Mouse (Mus musculus) forebrain, embryonic 10.5 days (tissue): ENCODE results near the gene Kcnk5. TPM values are rescaled to one million over a fixed set of nuclear protein-coding genes. Genes with fewer than 3 reads are reported as not detected.

Experiments used
- DNase-seq: peaks from one replicate; pipeline ENCODE4 v3.0.0-alpha.2; 2017; ENCODE audit warnings: low spot score; ENCODE audit errors: extremely low spot score
- H3K27ac ChIP-seq: fragments of 300-500 bp; sonication (generic); 2 replicates; pipeline ENCODE4 v1.5.1; 2016; ENCODE audit warnings: mild to moderate bottlenecking
- H3K27me3 ChIP-seq: fragments of 300-500 bp; sonication (generic); 2 replicates; pipeline ENCODE4 v1.6.1; 2016; ENCODE audit warnings: mild to moderate bottlenecking; ENCODE audit not compliant: poor library complexity, severe bottlenecking
- H3K36me3 ChIP-seq: fragments of 300-500 bp; sonication (generic); replicated peaks from 2 replicates; pipeline ENCODE4 v1.6.1; 2016; ENCODE audit warnings: mild to moderate bottlenecking, moderate library complexity
- H3K4me1 ChIP-seq: fragments of 300-500 bp; sonication (generic); 2 replicates; pipeline ENCODE4 v1.6.1; 2016
- H3K4me3 ChIP-seq: fragments of 300-500 bp; sonication (generic); 2 replicates; pipeline ENCODE4 v1.5.1; 2016; ENCODE audit warnings: mild to moderate bottlenecking, moderate library complexity
- H3K9me3 ChIP-seq: fragments of 300-500 bp; sonication (generic); 2 replicates; pipeline ENCODE4 v1.6.1; 2016; ENCODE audit warnings: mild to moderate bottlenecking, moderate library complexity
- WGBS: fragments of 180-500 bp; shearing (Covaris S2); methylation state at CpG from one replicate; pipeline ENCODE4 v1.1.7; 2016; 5-methylcytosine and 5-hydroxymethylcytosine counted together
- polyA plus RNA-seq: library from polyadenylated mRNA; unstranded; fragments of >200 nt; fragmentation: Nextera tagmentation; extraction: Ambion mirVana; gene quantifications from 2 replicates; pipeline ENCODE4 v1.2.1, GENCODE M21; 2016

The Kcnk5 gene
- 16.1 and 16.8 TPM in 2 replicates for polyA plus RNA-seq

DNA sequence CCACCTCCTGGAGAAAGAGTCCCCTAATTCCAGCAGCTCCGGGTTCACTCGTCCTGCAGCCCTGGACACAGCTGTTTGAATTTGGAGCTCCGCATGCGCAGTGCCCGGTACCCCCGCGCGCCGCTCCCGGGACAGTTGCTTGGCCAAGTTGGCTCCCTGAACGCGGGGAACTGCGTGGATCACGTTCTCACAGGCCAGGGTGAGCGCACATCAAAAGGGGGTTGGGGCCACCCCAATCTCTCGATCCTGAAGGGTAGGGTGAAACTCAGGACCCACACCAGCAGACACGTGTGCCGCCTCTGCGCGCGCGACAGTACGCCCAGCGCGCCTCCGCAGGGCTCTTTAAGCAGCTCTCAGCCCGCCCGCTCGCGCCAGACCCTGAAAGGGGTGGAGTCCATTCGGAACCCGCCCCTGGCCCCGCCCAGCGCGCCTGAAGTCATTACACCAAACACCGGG lies at the start of gene Kcnk5:
Gene Kcnk5 (minus strand): TSS at position 344 of the 456 bp plus-strand sequence.
- no peaks in the 10 kb centered on the region for H3K9me3 ChIP-seq
- H3K36me3 ChIP-seq = peaks cover 8% of the 10 kb centered on the region; the same call in 1 of the 2 replicates
- DNase-seq = peak; percentile 92
- H3K27me3 ChIP-seq = no peaks in the 10 kb centered on the region; the same call in 1 of the 2 replicates
- peak within 1 kb of the TSS; percentile 74 for H3K4me3 ChIP-seq
- peak within 1 kb of the TSS; percentile 90 for H3K27ac ChIP-seq
- H3K4me1 ChIP-seq = peaks cover 73% of the 10 kb centered on the region
- WGBS = under 1% methylated on average over 36 of the region's 36 CpGs

DNA sequence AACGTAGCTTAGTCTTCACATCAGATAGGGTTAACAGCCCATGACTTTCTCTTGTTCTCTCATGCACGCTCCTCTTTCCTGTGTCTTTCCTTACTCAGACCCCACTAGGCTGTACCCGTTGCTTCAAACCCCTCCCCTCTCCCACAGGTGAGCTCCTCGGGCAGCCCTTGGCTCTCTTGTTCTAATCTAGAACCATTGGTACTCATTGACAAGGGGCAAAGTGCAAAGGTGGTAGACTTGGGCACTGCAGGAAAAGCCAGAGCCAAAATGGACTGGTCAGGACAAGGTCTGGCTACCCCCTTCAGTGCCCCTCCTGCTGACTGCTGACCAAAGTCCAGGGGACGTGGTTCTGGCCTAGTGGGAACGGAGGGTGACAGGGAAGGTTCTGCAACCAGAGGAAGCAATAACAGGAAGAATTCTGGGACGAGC lies 48.5 kb upstream of the Kcnk5 start:
- no peaks in the 10 kb centered on the region; the same call in 1 of the 2 replicates for H3K9me3 ChIP-seq
- H3K4me3 ChIP-seq = no peak overlapping the region
- WGBS = 88% methylated on average over 7 of the region's 7 CpGs
- DNase-seq = no peak
- peak overlapping the region; percentile 56; the same call in 1 of the 2 replicates for H3K27ac ChIP-seq
- H3K4me1 ChIP-seq = peaks cover 30% of the 10 kb centered on the region
- H3K27me3 ChIP-seq = 0 out of 2 replicates have a peak, but pooled peaks cover 3% of the 10 kb centered on the region
- H3K36me3 ChIP-seq = no peaks in the 10 kb centered on the region

DNA sequence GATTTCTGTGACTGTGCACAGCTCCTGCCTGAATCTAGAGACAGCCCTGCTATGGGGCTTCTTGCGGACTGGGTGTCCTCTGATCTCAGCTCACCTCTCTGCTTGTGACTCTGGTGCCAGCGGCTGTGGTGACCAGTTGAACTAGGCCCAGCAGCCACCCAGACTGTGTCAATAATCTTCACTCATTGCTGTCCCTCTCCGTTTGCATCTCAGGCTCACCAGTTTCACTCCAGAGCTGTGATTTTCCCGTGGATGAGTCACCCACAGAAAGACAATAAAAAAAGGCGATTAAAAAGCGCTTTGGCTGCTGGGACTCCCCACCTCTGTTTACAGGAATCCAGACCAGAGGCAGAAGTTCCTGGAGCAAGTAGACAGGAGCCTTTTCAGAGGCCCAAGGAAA lies 47.8 kb upstream of the Kcnk5 start:
- Histone ChIP-seq H3K9me3 (no peaks in the 10 kb centered on the region; the same call in 1 of the 2 replicates), H3K36me3 (no peaks in the 10 kb centered on the region), H3K27me3 (0 out of 2 replicates have a peak, but pooled peaks cover 3% of the 10 kb centered on the region), H3K4me1 (peaks cover 33% of the 10 kb centered on the region), H3K4me3 (no peak overlapping the region), H3K27ac (peak overlapping the region; percentile 56)
- no peak for DNase-seq
- 80% methylated on average over 6 of the region's 6 CpGs for WGBS

DNA sequence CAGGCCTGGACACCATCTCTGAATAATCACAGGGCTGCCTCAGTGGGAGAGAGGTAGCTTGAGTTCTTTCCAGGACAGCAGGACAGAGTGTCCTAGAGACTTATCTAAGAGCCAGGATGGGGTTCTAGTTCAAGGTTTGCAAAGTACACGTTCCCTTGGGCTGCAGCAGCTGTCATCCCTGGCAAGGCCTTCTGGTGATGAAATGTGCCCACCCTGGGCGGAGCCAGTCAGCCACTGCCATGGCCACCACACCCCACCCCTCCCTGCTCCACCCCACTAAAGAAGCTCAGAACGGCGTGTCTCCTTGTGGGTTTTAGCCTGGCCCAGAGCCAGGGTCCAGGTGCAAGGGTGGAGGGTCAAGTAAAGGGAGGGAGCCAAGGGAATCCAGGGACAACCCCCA lies 46.7 kb upstream of the Kcnk5 start:
- 89% methylated on average over 4 of the region's 4 CpGs for WGBS
- Histone ChIP-seq H3K4me3 (no peak overlapping the region), H3K36me3 (no peaks in the 10 kb centered on the region), H3K27ac (peak overlapping the region; percentile 88), H3K27me3 (peaks cover 3% of the 10 kb centered on the region; the same call in 1 of the 2 replicates), H3K4me1 (peaks cover 44% of the 10 kb centered on the region), H3K9me3 (no peaks in the 10 kb centered on the region)
- no peak for DNase-seq

DNA sequence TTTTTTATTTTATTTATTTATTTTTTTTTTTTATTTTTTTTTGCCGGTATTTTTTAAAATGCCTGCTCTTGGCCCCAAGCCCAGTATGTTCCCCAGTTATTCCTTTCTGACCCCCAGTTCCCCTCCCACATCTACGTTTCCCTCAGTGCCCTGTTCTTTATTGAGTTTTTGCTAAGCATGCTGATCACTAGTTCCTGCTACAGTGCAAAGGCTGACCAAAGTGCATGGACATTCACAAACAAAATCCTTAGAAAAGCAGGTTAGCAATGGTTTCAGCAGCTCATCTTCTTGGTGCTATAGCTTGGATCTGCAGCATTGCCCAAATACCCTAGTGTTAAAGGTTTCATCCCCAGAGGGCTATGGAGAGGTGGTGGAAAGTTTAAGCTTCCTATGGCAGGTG lies 45.4 kb upstream of the Kcnk5 start:
- H3K27me3 ChIP-seq = peaks cover 3% of the 10 kb centered on the region; the same call in 1 of the 2 replicates
- H3K36me3 ChIP-seq = no peaks in the 10 kb centered on the region
- 75% methylated on average over 2 of the region's 2 CpGs for WGBS
- no peaks in the 10 kb centered on the region for H3K9me3 ChIP-seq
- H3K27ac ChIP-seq = peak overlapping the region; percentile 88
- no peak overlapping the region for H3K4me3 ChIP-seq
- peaks cover 46% of the 10 kb centered on the region for H3K4me1 ChIP-seq
- no peak for DNase-seq

DNA sequence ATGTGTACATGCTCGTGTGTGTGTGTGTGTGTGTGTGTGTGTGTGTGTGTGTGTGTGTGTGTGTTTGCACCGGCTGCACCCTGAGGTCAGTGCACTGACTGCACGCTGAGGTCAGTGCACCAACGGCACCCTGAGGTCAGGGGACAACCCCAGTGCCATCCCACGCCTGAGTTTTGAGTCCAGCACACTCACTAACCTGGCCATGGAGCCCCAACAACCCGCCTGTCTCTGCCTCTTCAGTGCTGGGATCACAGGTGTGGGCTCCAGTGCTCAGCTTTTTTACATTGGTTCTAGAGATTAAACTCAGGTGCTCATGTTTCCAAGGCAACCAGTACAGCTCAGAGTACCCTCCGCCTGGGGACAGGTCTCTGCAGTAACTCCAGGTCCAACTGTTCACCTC lies 44.9 kb upstream of the Kcnk5 start:
- Histone ChIP-seq H3K9me3 (no peaks in the 10 kb centered on the region), H3K4me3 (no peak overlapping the region), H3K27ac (peak overlapping the region; percentile 88), H3K4me1 (peaks cover 46% of the 10 kb centered on the region), H3K27me3 (peaks cover 3% of the 10 kb centered on the region; the same call in 1 of the 2 replicates), H3K36me3 (no peaks in the 10 kb centered on the region)
- no peak for DNase-seq
- 48% methylated on average over 6 of the region's 7 CpGs for WGBS

DNA sequence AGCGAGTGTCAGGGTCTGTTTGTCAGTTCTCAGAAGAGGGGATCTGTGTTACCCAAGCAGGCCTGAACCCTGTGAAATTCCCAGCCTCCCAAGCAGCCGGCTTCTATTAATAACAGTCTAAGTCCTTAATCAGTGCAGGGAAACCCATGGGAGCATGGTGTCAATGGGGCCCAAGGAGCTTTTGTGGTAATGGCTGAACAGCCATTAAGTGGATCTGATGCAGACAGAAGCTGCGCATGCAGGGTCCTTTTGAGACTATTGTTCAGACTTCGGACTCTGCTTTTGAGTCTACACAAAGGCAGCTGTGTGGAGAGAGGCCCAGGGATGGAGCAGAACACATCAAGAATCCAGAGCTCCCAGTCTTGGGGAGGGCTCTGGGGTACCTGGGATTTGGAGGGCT lies 43.9 kb upstream of the Kcnk5 start:
- Histone ChIP-seq H3K27me3 (peaks cover 3% of the 10 kb centered on the region; the same call in 1 of the 2 replicates), H3K36me3 (no peaks in the 10 kb centered on the region), H3K4me3 (peak overlapping the region; percentile 20), H3K9me3 (no peaks in the 10 kb centered on the region), H3K27ac (peak overlapping the region; percentile 88), H3K4me1 (peaks cover 55% of the 10 kb centered on the region)
- peak; percentile 72 for DNase-seq
- 22% methylated on average over 4 of the region's 4 CpGs for WGBS

DNA sequence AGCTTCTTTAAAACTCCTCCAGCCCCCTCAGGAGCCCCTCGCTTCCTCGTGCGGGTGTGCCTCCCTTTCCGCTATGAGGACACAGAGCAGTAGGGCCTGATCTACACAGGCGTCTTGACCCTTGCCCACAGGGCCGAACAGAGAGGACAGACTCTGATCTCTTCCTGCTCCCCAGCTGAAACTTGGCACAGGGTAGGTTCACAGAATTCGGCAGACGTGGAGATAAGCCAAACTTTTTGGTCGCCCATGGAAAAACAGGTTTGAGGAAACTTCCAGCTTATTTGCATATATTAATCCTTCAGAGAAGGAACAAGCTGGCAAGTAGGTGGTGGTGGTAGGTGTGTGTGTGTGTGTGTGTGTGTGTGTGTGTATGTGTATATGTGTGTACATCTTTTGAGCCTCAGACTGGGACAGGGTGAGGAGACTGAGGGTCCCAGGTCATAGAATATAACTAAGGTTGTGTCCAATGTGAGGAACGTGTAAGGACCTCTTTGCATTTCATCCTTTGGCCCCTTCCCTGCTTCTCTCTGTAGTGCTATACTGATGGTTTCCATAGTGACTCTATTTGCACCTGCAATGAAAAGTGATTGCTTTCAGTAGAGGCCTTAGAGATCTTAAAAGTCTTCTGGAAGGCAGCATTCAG lies 43.1 kb upstream of the Kcnk5 start:
- WGBS = 68% methylated on average over 10 of the region's 10 CpGs
- no peak for DNase-seq
- H3K4me1 ChIP-seq = peaks cover 63% of the 10 kb centered on the region

DNA sequence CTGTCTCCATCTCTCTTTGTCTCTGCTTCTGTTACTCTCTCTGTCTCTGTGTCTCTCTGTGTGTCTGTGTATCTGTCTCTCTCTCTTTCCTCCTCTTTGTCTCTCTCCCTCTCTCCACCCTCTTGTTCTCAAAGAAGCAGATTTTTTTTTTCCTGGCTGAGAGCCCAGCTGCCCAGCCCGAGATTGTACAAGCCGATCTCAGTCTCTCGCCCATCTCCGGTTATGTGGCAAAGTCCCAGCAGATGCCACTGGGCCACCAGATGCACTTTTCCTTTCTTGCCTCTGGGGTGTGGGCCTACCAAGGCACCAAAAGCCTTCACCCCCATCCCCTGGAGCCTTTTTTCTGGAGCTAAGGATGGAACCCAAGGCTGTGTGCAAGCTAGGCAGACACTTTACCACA lies 42.6 kb upstream of the Kcnk5 start:
- H3K4me3 ChIP-seq = no peak overlapping the region
- peak overlapping the region; percentile 88 for H3K27ac ChIP-seq
- peaks cover 60% of the 10 kb centered on the region for H3K4me1 ChIP-seq

More for the DNA sequence above, 43.1 kb upstream of the Kcnk5 start:
- peak overlapping the region; percentile 20; the same call in 1 of the 2 replicates for H3K4me3 ChIP-seq
- H3K27me3 ChIP-seq = peaks cover 3% of the 10 kb centered on the region; the same call in 1 of the 2 replicates
- no peaks in the 10 kb centered on the region for H3K9me3 ChIP-seq
- H3K27ac ChIP-seq = peak overlapping the region; percentile 88
- H3K36me3 ChIP-seq = no peaks in the 10 kb centered on the region

DNA sequence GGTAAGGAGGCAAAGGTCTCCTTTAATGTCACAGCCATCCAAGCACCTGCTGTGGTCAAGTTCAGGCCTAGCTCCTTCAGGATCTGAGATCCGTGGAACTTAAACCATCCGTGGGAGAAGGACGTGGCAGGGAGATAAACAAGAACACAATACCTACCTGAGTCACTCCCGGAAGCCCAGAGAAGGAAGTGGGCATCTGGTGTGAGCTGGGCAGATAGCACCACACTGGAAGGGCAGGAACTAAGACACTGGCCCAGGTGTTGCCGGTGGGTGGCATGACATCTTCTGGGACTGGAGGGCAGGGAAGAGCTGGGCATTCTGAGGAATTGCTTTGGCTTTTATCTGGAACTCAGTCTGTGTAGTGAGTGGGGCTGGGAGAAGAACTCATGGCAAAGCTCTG lies 41.6 kb upstream of the Kcnk5 start:
- Histone ChIP-seq H3K27me3 (no peaks in the 10 kb centered on the region; the same call in 1 of the 2 replicates), H3K4me1 (peaks cover 60% of the 10 kb centered on the region), H3K27ac (peak overlapping the region; percentile 88), H3K4me3 (no peak overlapping the region), H3K9me3 (no peaks in the 10 kb centered on the region), H3K36me3 (no peaks in the 10 kb centered on the region)
- WGBS = 95% methylated on average over 5 of the region's 5 CpGs
- DNase-seq = no peak

More for the DNA sequence above, 42.6 kb upstream of the Kcnk5 start:
- H3K36me3 ChIP-seq = no peaks in the 10 kb centered on the region
- no peak for DNase-seq
- 83% methylated on average over 4 of the region's 4 CpGs for WGBS
- H3K27me3 ChIP-seq = peaks cover under 1% of the 10 kb centered on the region; the same call in 1 of the 2 replicates
- no peaks in the 10 kb centered on the region for H3K9me3 ChIP-seq

DNA sequence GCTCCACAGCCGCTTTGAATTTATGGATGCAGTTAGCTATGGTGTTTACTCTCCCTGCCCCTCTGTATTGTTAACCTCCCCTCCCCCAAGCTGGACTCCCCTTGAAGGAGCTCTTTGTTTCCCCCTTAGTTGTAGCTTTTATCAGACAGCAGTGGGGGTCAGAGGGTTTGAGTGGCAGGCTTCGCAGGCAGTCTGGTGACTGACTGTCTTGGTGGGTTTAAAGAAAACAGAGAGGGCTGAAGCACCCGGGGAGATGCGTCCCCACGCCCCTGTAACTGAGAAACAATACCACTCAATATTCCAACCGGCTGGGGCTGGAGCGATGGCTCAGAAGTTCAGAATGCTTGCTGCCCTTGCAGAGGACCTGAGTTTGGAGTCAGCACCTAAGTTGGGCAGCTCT lies 39.5 kb upstream of the Kcnk5 start:
- Histone ChIP-seq H3K27ac (peak overlapping the region; percentile 74), H3K4me3 (no peak overlapping the region), H3K4me1 (peaks cover 61% of the 10 kb centered on the region), H3K9me3 (no peaks in the 10 kb centered on the region), H3K27me3 (no peaks in the 10 kb centered on the region; the same call in 1 of the 2 replicates), H3K36me3 (no peaks in the 10 kb centered on the region)
- 45% methylated on average over 7 of the region's 7 CpGs for WGBS
- DNase-seq = no peak

DNA sequence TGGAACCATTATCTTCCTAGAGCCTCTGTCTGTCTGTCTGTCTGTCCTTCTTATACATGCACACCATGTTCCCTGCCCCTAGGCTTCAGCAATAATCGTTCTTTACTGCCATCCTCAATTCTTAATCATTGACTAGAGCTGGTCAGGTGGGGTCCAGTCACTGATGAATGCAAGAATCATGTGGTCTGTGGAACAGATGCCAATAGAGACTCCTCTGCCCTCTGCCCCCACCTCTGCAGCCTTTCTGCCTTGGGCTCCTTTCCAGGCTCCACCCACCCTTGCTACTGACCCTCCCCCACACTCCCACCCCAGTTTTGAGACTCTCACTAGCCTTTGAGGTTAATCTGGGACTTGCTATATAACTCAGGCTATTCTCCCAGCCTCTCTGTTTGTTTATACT lies 38.2 kb upstream of the Kcnk5 start:
- DNase-seq = no peak
- peaks cover 49% of the 10 kb centered on the region for H3K4me1 ChIP-seq
- H3K27ac ChIP-seq = no peak overlapping the region
- H3K36me3 ChIP-seq = no peaks in the 10 kb centered on the region
- H3K9me3 ChIP-seq = no peaks in the 10 kb centered on the region
- no peaks in the 10 kb centered on the region; the same call in 1 of the 2 replicates for H3K27me3 ChIP-seq
- 79% methylated on average over 1 of the region's 1 CpGs for WGBS
- no peak overlapping the region for H3K4me3 ChIP-seq

DNA sequence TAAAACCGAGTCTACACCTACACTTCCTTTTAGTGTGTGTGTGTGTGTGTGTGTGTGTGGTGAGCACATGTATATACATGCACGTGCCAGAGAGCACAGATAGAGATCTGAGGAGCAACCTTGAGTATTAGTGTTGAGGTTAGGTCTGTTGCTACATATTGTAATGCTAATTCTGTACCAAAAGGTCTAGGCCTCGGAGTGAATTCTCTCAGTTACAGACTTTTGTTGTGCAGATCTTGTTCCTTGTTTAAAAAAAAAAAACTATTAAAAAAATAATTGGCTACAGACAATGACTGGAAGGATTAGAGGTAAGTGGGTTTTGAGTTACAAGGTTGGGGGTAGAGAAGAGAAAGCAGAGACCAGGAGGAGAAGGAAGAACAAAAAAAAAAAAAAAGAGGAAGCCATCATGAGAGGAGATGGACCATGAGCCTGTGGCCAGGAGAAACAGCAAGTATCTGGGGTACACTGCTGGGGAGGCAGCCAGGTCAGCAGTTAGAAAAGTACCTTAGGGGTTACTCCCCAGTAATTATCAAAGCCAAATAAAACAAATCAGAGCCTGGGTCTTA lies 35.8 kb upstream of the Kcnk5 start:
- Histone ChIP-seq H3K4me3 (no peak overlapping the region), H3K27ac (peak overlapping the region; percentile 60), H3K4me1 (peaks cover 34% of the 10 kb centered on the region), H3K9me3 (no peaks in the 10 kb centered on the region), H3K27me3 (no peaks in the 10 kb centered on the region; the same call in 1 of the 2 replicates), H3K36me3 (no peaks in the 10 kb centered on the region)
- DNase-seq = no peak
- 26% methylated on average over 3 of the region's 3 CpGs for WGBS
